In the genomic region with DNA sequence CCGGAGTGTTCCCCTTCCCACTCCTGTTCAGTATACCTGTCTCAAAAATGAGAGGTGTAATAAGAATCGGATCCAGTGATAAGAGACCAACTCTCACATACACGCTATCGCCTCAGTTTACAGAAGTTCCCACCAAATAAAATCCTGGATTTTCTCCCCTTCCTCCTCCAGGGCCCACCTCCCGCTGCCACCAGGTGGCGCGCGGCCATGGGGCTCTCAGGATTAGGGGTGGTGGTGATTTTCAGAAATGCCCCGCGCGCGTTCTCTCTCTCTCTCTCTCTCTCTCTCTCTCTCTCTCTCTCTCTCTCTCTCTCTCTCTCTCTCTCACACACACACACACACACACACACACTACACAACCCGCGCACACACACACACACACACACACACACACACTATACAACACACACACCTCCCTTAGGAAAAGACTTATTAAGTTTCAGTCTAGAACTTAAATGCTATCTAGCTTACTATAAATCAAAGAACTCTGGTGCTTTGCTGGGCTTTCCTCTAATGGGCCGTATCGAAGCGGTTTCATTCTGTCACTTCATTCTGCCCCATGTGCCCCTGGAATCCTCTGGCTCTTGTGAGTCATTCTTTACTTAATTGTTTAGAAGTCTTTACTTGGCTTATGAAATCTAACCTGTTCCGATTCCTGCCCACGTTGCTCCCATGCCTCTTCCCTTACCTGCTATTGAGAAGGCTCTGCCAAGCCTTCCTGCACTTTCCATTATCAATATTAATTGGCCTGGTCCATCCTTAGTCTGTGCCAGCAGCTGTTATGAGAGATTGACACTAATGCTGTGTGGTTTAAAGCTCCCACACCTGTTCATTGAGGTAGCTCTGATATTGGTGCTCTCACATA, we compare ENCODE assay signal across 8 mouse cellular contexts. TPM values are rescaled to one million over a fixed set of nuclear protein-coding genes. Genes with fewer than 3 reads are reported as not detected.
DNase-seq lines count a peak whose midpoint lies in the region; ATAC-seq and TF ChIP-seq lines count a peak whose summit lies in the region.

Gene Nr6a1, minus strand, starts transcription at position 574 of the 865 bp plus-strand sequence.

- H3K9me3 ChIP-seq in liver, embryonic 14.5 days (ENCODE audit: control insufficient read depth, low read length), result no peaks in the 10 kb centered on the region
- no peaks in the 10 kb centered on the region for H3K9me3 ChIP-seq in stomach, postnatal 0 days (ENCODE audit: control insufficient read depth, low read length)

- H3K27me3 ChIP-seq in C2C12 (ENCODE audit: control insufficient read depth, insufficient read depth, insufficient read length), result no peaks in the 10 kb centered on the region
- no peaks in the 10 kb centered on the region for H3K27me3 ChIP-seq in heart, adult 2 months (ENCODE audit: control insufficient read depth, insufficient read depth, low read length)
- H3K27me3 ChIP-seq in liver, embryonic 14.5 days (ENCODE audit: control insufficient read depth, insufficient read depth, low read length), result peaks cover 33% of the 10 kb centered on the region
- H3K27me3 ChIP-seq in stomach, postnatal 0 days (ENCODE audit: control insufficient read depth, insufficient read depth, low read length), result no peaks in the 10 kb centered on the region

- H3K4me2 ChIP-seq in liver, embryonic 14.5 days (ENCODE audit: low read depth), result peak within 1 kb of the TSS; percentile 68
- H3K4me2 ChIP-seq in stomach, postnatal 0 days (replicated peaks; ENCODE audit: low read depth), result peak within 1 kb of the TSS; percentile 84

- peaks cover 9% of the 10 kb centered on the region for H3K79me3 ChIP-seq in C2C12 (ENCODE audit: low read depth)

- peak within 1 kb of the TSS; percentile 31 for H3K4me3 ChIP-seq in C2C12 (ENCODE audit: insufficient read depth, poor library complexity, severe bottlenecking)
- peak within 1 kb of the TSS; percentile 80 for H3K4me3 ChIP-seq in heart, adult 2 months
- peak within 1 kb of the TSS; percentile 41 to 75 for H3K4me3 ChIP-seq in liver, embryonic 14.5 days (ENCODE audit: insufficient read depth in 1 of 2, low read depth in 2 of 2, low read length in 2 of 2)
- peak within 1 kb of the TSS; percentile 43 for H3K4me3 ChIP-seq in stomach, postnatal 0 days (ENCODE audit: low read depth, low read length)

- peak; percentile 83 for DNase-seq in adrenal gland, postnatal 10 days
- DNase-seq in embryo, embryonic 9.5 days (ENCODE audit: extremely low spot score), result peak; percentile 86
- DNase-seq in heart, adult 2 months, result peak; percentile 72 to 80
- DNase-seq in kidney, adult 8-10 months, result peak; percentile 50 to 57
- peak; percentile 29 to 47 (median 43) for DNase-seq in liver, embryonic 14.5 days (ENCODE audit: low read depth in 3 of 3, low spot score in 3 of 3)
- peak; percentile 74 for DNase-seq in neural tube, embryonic 10.5 days (ENCODE audit: extremely low spot score, low spot score)
- DNase-seq in stomach, postnatal 0 days (ENCODE audit: low spot score), result peak; percentile 80

- H3K79me2 ChIP-seq in C2C12 (ENCODE audit: control insufficient read depth, insufficient read depth), result peaks cover 36% of the 10 kb centered on the region
- no peaks in the 10 kb centered on the region for H3K79me2 ChIP-seq in heart, adult 2 months (replicated peaks; ENCODE audit: control insufficient read depth, insufficient read depth, low read length)

- TF ChIP-seq CTCF in C2C12 (IDR thresholded peaks at IDR 0.05; ENCODE audit: control insufficient read depth, insufficient read depth, insufficient read length), result peak; percentile 86
- TF ChIP-seq CTCF in heart, adult 2 months (IDR thresholded peaks at IDR 0.05), result peak; percentile 78
- TF ChIP-seq CTCF in liver, embryonic 14.5 days (IDR thresholded peaks at IDR 0.05; ENCODE audit: low read depth), result peak; percentile 95
- peak; percentile 93 for TF ChIP-seq CTCF in stomach, postnatal 0 days (IDR thresholded peaks at IDR 0.05; ENCODE audit: low read depth)

- intact Hi-C loops in heart, adult 2 months (cut with DNase I), result loop anchor here (1.0 to 2.0 kb wide), 2 partner anchors 71 to 139 kb away; no protein-coding TSS in a partner anchor

- ATAC-seq in liver, embryonic 14.5 days (ENCODE audit: insufficient read depth), result peak; percentile 45; the same call in 1 of the 2 replicates
- ATAC-seq in stomach, postnatal 0 days (ENCODE audit: low FRiP score, low TSS enrichment), result peak; percentile 56

- peak within 1 kb of the TSS; percentile 11; the same call in 1 of the 2 replicates for H3K9ac ChIP-seq in heart, adult 2 months (ENCODE audit: low read depth, low read length)
- peak within 1 kb of the TSS; percentile 39; the same call in 1 of the 2 replicates for H3K9ac ChIP-seq in liver, embryonic 14.5 days (replicated peaks)
- H3K9ac ChIP-seq in stomach, postnatal 0 days (ENCODE audit: low read length), result no peak within 1 kb of the TSS

- H3K27ac ChIP-seq in heart, adult 2 months, result peak within 1 kb of the TSS; percentile 82
- no peak within 1 kb of the TSS for H3K27ac ChIP-seq in liver, embryonic 14.5 days
- H3K27ac ChIP-seq in stomach, postnatal 0 days (replicated peaks), result peak within 1 kb of the TSS; percentile 50

- H3K36me3 ChIP-seq in C2C12 (ENCODE audit: control insufficient read depth, insufficient read depth), result no peaks in the 10 kb centered on the region
- H3K36me3 ChIP-seq in heart, adult 2 months (ENCODE audit: control insufficient read depth, insufficient read depth, low read length), result no peaks in the 10 kb centered on the region
- H3K36me3 ChIP-seq in liver, embryonic 14.5 days (replicated peaks; ENCODE audit: control insufficient read depth, insufficient read depth, low read depth), result no peaks in the 10 kb centered on the region
- H3K36me3 ChIP-seq in stomach, postnatal 0 days (ENCODE audit: control insufficient read depth, insufficient read depth, low read length), result no peaks in the 10 kb centered on the region

- TF ChIP-seq EP300 in heart, adult 2 months (IDR thresholded peaks at IDR 0.05; ENCODE audit: insufficient read depth, low read depth, low read length), result no peak
- TF ChIP-seq EP300 in liver, embryonic 14.5 days (IDR thresholded peaks at IDR 0.05; ENCODE audit: low read depth), result no peak
- no peak for TF ChIP-seq EP300 in stomach, postnatal 0 days (optimal IDR thresholded peaks at IDR 0.05)

- WGBS in heart, adult 2 months, result 9% methylated on average over 19 of the region's 19 CpGs
- 8% methylated on average over 19 of the region's 19 CpGs for WGBS in liver, embryonic 14.5 days (ENCODE audit: insufficient replicate concordance)
- WGBS in stomach, postnatal 0 days, result 5% methylated on average over 18 of the region's 19 CpGs

- H3K4me1 ChIP-seq in heart, adult 2 months (ENCODE audit: control insufficient read depth, insufficient read depth, low read length), result no peaks in the 10 kb centered on the region
- peaks cover 8 to 9% of the 10 kb centered on the region in 2 experiments; a peak in 2 of 4 replicates for H3K4me1 ChIP-seq in liver, embryonic 14.5 days (replicated peaks; ENCODE audit: control insufficient read depth in 2 of 2, insufficient read depth in 2 of 2, low read length in 1 of 2)
- peaks cover 6% of the 10 kb centered on the region; the same call in 1 of the 2 replicates for H3K4me1 ChIP-seq in stomach, postnatal 0 days (replicated peaks; ENCODE audit: control insufficient read depth, insufficient read depth)

- H3ac ChIP-seq in C2C12 (ENCODE audit: control insufficient read depth, insufficient read length, low read depth), result no peak within 1 kb of the TSS

- TF ChIP-seq POLR2A in heart, adult 2 months (IDR thresholded peaks at IDR 0.05; ENCODE audit: insufficient read depth, low read depth, low read length), result no peak

TF ChIP-seq in C2C12, 6 proteins besides CTCF, POLR2A, EP300 and RAD21:
- TF ChIP-seq CEBPB (IDR thresholded peaks at IDR 0.05; ENCODE audit: low read depth) (no peak), USF1 (IDR thresholded peaks at IDR 0.05; ENCODE audit: low read depth) (no peak), FOSL1 (IDR thresholded peaks at IDR 0.05; ENCODE audit: insufficient read depth, low read length, poor library complexity, severe bottlenecking) (no peak), MYOD1 (IDR thresholded peaks at IDR 0.05; ENCODE audit: control insufficient read depth, insufficient read length, low read depth) (no peak), MAX (IDR thresholded peaks at IDR 0.05) (peak; percentile 22), MYOG (IDR thresholded peaks at IDR 0.05; ENCODE audit: control insufficient read depth, extremely low read depth, insufficient read length) (no peak)
TF ChIP-seq in C2C12: peak in this region for 1.

RNA-seq across cellular contexts. Expression of gene Nr6a1, which starts in this region (rescaled TPM):
- polyA plus RNA-seq in C2C12 (2012; fragmentation: generic; extraction: Trizol), result 0.74 TPM
- 1 to 10 TPM; 4.6 to 7.4 TPM for total RNA-seq in adrenal gland, postnatal 10 days (2021)
- 1 to 10 TPM; 1.2 to 1.4 TPM for total RNA-seq in heart, adult 2 months (2021)
- 1.3 and 2.0 TPM in 2 replicates for polyA plus RNA-seq in heart, adult 2 months (2012; rRNA removed)
- polyA plus RNA-seq in liver, embryonic 14.5 days (2012; rRNA removed), result 1.2 and 1.3 TPM in 2 replicates
- polyA plus RNA-seq in liver, embryonic 14.5 days (2014; fragmentation: Nextera tagmentation; extraction: Ambion mirVana), result 0.86 and 0.90 TPM in 2 replicates
- polyA plus RNA-seq in stomach, postnatal 0 days (2015; fragmentation: Nextera tagmentation; extraction: Ambion mirVana), result 0.59 and 1.2 TPM in 2 replicates
